Mouse (Mus musculus): ENCODE measurements at regions not wholly inside any gene's neighbourhood (a gene's known extent, or its start where the extent isn't known, plus 50 kb on each side); places are given as distances from the start of the nearest gene placed in this dataset.
A peak's percentile ranks its signal among the peaks of the same experiment; 100 is the strongest.

DNA sequence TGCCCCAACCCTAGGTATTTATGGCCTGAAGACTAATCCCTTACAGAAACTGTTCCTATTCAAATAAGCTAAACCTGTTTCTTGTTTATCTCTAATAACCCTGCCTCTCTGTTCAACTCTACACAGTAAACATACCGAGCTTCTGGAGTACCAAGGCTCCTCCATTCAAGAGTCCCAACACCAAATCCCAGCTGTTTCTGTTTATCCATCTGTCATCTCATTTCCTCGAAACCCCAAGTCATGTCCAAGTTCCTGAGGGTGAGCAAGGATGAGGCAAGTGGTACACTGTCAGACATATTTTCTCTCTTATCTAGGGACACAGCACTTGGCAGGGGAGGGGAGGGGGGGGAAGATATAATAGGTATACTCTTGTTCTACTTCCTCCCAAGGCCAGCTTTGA is 274.6 kb downstream of the Rnf152 start:
- TF ChIP-seq EP300 (IDR thresholded peaks at IDR 0.05) (0 out of 2 replicates have a peak, but pooled peaks have one; percentile 21), CTCF (IDR thresholded peaks at IDR 0.05) (no peak)
